Mouse (Mus musculus) testis, postnatal 10 days (tissue): ENCODE data around the gene Znfx1.
"Not testable (repeated sequence)": the region's sequence is repeated elsewhere in the genome, so short reads cannot be mapped to it uniquely, and the experiment has no call there.

Experiments used
- DNase-seq: peaks from one replicate; pipeline ENCODE4 v3.0.0; 2021; ENCODE audit warnings: low spot score

The Znfx1 gene

DNA sequence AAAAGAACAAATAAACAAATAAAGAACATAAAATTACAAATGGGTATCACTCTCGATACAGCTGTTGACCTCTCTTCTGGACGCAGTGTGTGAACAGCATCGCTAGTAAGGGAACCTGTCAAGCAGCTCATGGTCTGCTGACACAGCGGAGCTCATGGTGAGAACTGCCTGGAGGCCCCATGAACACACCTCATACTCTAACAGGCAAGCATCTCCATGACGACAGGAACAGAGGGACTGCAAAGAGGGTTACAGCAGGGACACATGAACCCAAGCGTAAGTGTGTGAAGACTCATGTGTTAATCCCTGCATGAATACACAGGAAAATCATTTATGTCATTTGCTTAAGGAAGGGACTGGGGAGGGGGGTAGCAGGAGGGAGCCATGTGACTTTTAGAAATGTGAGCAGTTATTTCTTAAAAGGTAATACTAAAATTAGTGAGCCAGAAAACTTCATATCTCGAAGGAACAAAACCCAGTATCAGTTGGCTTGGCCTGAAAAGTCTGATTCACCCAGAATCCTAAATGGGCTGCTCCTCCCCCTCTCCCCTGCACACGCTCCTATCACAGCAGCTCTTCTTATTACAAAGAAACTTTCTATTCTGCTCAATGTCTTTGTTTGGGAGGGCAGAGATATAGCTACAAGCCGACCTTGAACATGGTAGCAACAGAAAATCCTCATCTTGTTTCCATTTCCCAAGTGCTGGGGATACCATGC lies 9.5 kb downstream of the Znfx1 start:
- no peak for DNase-seq

DNA sequence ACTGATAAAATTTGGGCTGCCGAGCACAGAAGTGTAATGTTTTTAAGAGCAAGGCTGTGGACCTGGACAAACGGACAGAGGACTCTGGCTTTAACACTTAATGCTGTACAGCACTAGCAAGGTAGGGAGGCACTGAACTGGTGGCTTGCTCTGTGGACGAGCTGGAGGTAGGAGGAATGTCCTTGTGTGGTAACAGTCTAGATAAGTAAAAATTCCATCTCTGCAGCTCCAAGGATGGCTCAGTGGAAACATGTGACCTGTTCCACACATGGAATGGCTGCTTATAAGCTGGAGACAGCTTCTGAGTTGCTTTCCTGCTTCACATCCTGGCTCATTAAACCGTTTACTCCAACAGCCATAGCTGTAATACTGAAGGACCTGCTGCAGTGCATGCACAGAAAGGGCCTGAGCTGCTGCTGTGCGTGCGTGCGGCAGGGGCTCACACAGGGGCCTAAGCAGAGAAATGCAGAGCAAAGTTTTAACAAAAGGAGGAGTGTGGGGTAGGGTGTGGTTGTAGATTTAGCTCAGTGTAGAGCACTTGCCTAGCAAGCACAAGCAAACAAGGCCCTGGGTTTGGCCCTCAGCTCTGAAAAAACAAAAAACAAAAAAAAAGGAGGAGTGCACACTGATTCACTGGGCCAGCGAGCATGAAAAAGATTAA lies 14.0 kb downstream of the Znfx1 start:
- no peak for DNase-seq

DNA sequence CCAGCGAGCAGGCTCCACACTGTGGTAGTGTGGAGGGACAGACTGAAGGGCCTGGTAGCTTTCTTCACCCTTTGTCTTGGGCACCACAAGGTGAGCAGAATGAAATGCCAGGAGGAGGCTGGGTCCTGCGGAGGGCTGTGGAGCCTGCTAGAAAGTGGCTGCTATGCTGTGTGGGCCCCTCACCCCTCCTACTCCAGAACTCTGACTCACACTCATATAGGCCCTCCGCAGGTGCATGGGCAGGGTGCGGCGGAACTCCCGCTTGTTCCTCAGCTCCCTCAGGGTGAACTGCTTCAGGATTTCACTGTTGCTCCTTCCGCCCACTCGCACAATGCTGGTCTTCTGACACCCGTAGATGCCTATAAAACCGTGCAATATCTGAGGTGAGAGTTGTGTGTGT lies 14.6 kb downstream of the Znfx1 start:
- no peak for DNase-seq

DNA sequence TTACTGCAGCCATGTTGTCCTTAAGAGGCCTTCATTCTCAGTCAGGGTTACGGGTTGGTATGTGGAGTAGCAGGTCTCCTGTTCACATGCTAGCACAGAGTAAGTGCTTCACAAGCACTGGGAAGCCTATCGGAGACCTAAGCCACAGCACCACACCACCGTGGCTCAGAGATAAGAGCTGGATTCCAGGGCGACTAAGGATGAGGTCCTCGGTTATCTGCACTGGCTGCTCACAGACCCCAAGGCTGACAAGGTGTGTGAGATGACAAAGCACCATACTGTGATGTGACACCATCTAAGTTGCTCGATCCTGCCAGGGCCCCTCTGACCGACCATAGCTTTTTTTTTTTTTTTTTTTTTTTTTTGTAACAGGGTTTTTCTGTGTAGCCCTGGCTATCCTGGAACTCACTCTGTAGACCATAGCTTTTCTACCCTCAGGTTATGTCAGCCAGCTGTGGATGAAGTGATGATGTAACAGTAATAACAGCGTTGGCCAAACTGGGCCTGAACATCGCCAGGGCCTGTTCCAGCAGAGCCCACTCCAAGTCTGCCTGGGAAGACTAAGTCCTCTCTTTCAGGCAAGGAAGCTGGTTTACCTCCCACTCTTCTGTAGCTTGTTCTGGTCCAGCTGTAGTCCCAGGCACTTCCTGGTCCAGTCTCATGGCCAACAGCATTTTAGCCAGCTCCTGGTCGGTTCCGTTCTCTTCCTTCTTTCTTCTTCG lies 19.3 kb downstream of the Znfx1 start:
- DNase-seq: no peak

DNA sequence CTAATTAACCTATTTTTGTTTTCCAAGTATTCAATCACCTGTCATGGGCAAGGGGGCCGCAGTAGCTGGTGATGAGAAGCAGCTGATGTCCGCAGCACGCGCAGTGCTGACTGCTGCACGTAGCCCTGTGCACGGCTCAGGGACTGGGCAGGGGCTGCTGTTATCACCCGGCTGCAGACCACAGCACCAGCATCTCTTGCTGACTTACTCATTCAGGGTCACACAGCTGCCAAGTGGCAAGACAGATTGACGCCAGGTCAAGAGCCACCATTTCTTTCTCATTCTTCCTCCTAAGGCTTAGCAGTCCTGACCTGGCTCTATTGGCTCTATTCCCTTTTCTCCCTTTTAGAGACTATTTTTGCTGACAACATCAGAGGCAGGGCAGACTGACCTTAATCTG lies 23.4 kb downstream of the Znfx1 start:
- no peak for DNase-seq

DNA sequence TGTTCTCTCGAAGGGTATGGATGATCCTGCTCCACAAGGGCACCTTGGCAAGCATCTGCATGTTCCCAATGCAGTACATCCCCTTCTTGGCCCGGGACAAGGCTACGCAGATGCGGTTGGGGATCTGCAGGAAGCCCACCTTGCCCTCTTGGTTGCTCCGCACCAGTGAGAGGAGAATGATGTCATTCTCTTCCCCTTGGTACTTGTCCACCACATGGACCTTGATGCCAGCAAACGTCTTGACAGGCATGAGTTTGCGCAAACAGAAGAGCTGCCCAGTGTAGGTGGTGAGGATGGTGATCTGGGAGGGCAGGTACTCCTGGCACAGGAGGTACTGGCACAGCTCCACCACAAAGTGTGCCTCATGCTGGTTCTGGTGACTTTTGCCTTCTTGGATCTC lies 24.1 kb downstream of the Znfx1 start:
- no peak for DNase-seq

DNA sequence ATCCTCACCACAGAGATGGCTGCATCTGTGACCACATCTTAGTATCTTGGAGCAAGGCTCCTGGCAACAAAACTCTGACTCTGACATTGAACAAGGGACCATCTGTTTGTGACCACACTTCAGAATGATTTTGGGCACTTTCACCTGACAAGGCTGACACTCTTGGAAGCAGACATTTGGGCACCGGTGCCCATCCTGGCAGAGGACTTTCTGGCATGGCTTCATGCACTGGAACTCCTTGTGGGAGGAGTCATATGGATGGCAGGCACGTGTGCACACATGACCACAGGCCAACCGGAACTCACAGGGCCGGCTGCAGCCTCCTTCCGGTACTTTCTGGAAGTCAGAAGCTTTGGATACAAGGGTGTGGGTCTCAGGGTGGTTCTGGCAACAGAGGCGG lies 24.5 kb downstream of the Znfx1 start:
- DNase-seq: no peak

DNA sequence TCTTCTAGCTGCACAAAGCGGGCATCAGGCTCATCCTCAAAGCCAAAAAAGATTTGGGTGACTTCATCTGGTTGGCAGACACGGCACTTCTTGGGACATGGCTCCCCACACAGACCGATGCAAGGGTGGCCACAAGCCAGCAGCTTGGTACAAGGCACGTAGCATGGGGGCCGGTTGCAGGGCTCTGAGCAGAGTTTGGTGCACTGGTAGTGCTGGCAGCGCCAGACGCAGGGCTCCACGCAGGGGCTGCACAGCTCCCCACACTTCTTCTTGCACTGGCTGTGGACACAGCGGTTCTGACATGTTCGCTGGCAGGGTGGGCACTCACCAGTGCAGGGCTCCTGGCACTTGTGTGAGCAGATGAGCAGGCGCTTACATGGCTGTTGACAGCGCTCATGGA lies 25.1 kb downstream of the Znfx1 start:
- no peak for DNase-seq

DNA sequence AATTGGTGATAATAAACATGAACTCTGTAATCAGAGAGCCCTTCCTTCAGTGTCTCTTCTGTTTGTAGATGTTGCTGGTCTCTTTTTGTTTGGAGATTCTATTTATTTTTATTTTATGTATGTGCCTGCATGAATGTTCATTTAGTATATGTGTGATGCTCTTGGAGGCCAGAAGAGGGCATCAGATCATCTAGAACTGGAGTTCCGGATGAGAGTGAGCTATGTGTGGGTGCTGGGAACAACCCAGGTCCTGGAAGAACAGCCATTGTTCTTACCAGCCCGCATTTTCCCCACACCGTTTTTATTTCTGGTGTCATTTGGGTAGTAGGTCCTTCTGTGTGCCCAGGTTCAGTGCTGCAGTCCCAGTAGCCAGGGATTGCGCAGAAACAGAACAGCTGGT lies 32.3 kb downstream of the Znfx1 start:
- no peak for DNase-seq

DNA sequence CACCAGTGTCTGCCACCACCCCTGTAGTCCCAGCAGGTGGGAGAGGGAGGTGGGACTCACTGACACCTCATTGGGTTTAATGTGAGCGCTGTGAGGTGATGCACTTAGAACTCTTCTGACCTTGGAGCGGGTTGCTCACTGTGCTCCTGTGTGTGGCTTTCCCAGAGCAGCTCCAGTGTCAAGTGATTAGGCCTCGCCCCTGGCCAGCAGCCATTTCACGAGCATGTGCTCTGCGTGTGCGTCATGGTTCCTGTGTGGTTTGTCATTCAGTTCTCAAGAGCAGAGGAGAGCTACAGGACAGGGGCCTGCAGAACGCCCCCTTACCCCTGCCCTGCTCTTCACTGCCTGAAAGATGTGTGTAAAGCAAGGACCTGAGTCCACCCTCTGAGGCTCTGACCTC lies 34.3 kb downstream of the Znfx1 start:
- DNase-seq: peak; percentile 35

DNA sequence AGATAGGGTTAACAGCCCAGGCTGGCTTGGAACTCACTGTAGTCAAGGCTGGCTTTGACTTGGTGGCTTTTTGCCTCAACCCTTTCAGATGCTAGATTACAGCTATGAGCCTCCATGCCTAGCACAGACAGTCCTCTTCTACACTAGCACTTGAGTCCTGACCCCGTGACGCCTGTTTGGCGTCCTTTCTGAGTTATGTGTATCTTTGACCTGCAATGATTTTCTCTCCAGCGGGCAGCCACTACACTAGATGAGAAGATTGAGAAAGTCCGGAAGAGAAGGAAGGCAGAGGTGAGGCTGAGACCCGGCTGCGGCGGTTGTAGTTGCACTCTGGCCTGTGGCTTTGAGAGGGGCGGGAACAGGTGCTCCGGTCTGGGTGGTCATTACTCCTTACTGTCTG lies 43.4 kb downstream of the Znfx1 start:
- DNase-seq: no peak

DNA sequence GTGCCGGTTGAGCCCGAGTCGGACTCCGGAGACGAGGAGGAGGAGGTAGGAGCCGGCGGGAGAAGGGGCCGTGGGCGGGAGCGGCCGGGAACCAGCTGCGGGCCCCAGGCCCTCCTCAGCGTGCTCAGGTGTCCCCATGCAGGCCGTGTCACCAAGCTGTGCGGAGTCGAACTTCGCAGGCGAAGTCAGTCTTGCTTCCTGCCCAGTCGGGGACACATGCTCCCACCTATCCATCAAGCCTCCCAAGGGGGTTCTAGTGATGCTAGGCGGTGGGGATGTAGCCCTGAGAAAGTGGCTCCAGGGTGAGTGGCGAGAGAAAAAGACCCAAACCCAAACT lies 47.5 kb downstream of the Znfx1 start:
- no peak for DNase-seq

DNA sequence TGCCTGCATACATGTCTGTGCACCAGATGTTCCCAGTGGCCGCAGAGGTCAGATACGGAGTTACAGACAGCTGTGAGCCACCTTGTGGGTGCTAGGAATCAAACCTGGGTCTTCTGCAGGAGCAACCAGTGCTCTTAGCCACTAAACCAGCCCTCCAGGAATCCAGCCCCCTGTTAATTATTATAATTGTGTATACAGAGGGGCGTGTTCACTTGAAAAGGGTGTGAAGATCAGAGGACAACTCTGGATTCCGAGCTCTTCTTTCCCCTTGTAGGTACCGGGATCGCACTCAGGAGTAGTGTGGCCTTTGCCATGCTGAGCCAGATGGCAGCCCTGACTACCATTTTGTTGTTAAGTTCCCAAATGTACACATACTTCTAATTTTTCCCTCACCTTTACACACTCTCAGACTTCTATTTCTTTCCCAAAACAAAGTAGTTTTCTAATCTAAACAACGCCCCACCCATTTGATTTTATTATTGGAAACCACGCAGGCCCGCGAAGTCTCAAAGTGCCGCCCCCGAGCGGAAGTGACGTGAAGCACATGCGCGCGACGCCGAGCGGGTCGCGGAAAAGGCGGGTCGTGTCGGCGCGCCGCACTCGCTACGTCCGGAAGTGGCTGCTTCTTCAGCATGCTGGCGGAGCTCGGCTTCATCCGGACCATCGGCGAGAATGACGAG lies 48.0 kb downstream of the Znfx1 start, which contains the start of gene Ddx27:
Gene Ddx27 (plus strand): TSS at position 492 of the 680 bp plus-strand sequence.
- DNase-seq: peak; percentile 96

DNA sequence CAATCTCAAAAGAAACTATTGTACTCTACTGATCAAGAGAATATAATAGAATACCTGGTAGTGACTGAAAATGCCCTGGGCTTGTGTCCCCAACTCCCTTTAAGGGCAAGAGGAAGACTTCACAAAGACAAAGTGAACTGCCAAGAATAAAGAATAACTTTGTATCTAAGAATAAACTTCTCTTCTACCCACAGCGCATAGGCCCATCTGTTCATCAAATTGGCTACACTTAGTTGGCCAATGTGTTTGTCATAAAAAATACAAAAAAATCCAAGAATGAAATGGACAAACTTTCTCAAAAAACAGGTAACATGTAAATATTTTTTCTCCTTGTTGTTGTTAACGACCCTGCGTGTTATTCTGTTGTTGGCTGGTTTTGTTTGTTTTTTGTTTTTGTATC lies 52.3 kb downstream of the Znfx1 start:
- DNase-seq: no peak

DNA sequence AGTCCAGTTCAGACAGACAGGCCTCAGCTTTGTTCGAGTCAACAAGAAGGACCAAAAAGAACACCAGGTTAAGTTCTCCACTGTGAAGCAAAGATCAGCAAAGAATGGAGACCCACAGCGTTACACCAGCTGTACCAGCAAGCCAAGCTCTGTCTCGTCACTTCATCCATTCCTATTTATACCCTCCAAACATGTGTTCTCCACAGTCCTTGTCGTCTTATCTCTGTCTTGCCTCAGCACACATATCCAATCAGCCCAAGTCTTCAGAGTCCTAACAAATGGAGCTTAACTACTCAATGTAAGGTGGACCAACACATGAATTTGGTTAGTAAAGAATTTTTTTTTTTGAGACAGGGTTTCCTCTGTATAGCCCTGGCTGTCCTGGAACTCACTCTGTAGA lies 53.3 kb downstream of the Znfx1 start:
- DNase-seq: no peak

DNA sequence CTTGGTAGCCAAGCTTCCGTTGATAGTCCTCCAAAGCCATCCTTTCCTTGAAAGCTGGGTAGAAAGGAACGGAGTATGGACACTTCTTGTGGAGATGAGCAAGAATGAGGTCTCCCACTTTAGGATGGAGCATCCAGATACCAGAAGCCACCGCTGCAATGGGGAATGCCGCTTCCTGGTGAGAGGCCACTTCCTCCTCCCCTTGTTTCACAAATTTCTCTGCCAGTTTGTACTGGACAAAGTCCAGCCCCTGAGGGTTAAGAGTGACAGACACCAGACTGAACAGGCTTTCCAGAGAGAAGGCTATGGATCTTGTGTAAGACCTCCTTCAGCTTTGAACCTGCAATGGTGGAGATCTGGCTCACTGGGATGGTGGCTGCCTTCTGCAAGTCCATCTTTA lies 55.2 kb downstream of the Znfx1 start:
- not testable (repeated sequence) for DNase-seq

DNA sequence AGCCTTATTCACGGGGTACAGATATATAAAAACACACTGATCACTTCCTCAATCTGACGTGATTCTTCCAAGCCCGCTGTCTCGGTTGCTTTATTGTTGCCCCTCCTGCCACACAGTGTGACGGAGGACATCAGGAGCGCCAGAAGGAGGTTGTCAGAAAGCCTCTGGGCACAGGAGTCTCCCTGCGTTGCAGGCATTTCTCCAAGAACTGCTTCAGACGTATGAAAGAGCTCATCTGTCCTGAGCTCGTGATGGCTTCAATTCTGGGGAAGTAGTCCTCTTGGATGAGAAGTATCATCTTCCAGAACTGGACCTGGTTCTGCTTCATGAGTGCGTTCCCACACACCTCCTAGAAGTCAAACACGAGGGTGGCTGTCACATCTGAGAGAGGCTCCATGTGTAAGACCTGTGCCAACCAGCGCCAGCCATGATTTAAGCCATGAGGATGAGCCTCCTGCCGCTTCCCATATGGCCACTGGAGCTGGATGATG lies 55.8 kb downstream of the Znfx1 start:
- DNase-seq: no peak

DNA sequence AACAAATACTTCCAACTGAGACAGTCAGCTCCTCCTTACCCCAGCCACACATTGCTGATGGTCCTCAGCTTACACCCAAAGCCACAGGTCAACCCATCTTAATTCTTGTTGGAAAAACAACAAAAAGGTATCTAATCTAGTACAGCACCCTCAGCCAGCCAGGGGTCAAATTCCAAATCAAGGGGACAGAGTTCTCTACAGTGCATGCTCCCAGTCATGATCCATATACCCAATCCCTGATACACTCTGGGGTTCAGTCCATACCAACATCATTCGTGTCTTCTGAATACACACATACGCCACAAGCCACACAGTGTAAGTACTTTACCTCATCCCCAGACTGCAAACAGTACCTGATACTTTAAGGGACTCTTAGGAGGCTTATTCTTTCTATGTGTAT lies 56.5 kb downstream of the Znfx1 start:
- DNase-seq: no peak

DNA sequence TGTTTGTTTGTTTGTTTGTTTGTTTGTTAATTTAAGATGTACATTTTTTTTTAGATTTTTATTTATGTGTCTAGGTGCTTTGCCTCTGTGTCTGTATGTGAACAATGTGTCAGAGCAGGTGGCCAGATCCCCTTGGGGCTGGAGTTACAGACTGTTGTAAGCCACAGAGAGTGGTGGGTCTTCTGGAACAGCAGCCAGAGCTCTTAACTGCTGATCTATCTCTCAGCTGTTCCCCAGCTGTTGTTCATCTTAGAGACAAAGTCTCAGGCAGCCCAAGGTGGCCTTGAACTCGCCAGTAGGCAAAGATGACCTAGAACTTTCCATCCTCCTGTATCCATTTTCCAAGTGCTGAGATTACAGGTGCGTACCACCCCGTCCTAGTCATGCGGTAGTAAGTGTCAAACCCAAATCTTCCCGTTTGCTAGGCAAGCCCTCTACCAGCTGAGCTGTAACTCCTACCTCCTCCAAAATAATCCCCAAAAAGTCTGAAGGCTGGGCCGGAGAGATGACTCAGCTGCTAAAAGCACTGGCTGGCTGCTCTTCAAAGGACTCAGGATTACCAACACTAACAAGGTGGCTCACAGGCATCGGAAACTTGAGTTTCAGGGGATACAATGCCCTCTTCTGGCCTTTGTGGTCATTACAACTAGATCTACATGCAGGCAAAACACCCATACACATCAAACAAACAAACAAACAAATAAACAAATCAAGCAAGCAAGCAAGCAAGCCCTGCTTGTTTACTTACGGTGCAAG lies 58.5 kb downstream of the Znfx1 start:
- DNase-seq: peak; percentile 68

DNA sequence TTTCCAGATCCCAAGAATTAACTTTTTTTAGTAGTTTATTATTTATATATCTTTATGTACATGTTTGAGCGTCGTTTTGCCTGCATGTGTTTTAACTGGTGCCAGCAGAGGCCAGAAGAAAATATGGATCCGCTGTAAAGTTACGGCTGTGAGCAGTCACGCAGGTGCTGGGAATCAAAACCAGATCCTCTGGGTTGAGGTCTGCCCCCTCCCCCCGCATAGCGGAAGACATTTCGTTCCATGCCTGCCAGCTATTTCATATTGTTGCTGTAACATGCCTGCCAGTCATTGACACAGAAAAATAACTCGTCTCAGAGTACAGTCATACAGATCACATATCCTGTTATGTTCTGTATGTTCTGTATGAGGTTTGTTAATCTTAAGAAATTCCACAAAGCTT lies 61.3 kb downstream of the Znfx1 start:
- DNase-seq: no peak

DNA sequence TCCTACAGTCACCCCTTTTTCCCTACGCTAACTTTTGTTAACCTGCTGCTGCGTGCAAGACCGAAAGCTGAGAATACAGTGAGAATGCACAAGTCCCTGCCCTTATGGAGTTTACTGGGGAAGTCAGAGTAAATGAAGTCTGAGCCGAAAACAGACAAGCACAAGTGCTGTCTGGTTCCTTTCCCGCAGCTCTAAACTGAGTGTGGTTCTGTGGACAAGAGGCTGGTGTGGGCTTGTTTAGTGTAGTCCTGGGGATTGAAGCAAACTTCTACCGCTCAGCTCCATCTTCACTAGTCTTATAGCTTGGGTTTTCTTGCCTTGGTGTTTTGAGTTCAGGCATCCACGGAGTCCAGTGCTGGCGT lies 66.3 kb downstream of the Znfx1 start:
- DNase-seq: no peak
